Mouse (Mus musculus): ENCODE measurements around the gene Xylt1.

The Xylt1 gene

GRCm38 (mm10) chr7:117614851-117615250 lies 234.1 kb downstream of the Xylt1 start:
- no peak for DNase-seq (ENCODE audit: low spot score)

- DNase-seq (ENCODE audit: low spot score): no peak
Observed at GRCm38 (mm10) chr7:117616277-117616676, 235.5 kb downstream of the Xylt1 start.

- no peak for DNase-seq (ENCODE audit: low spot score)
Observed at GRCm38 (mm10) chr7:117618715-117619150, 238.0 kb downstream of the Xylt1 start.

- DNase-seq (ENCODE audit: low spot score): no peak
Observed at GRCm38 (mm10) chr7:117621566-117621965, 240.8 kb downstream of the Xylt1 start.

- no peak for DNase-seq (ENCODE audit: low spot score)
Observed at GRCm38 (mm10) chr7:117622769-117623168, 242.0 kb downstream of the Xylt1 start.

- no peak for DNase-seq (ENCODE audit: low spot score)
Observed at GRCm38 (mm10) chr7:117628791-117629190, 248.0 kb downstream of the Xylt1 start.

GRCm38 (mm10) chr7:117630657-117631056 lies 249.9 kb downstream of the Xylt1 start:
- no peak for DNase-seq (ENCODE audit: low spot score)

- DNase-seq (ENCODE audit: low spot score): no peak
Observed at GRCm38 (mm10) chr7:117635584-117635983, 254.8 kb downstream of the Xylt1 start.

GRCm38 (mm10) chr7:117636713-117637112 lies 255.9 kb downstream of the Xylt1 start:
- no peak for DNase-seq (ENCODE audit: low spot score)

GRCm38 (mm10) chr7:117637997-117638396 lies 257.2 kb downstream of the Xylt1 start:
- DNase-seq (ENCODE audit: low spot score): no peak

- no peak for DNase-seq (ENCODE audit: low spot score)
Observed at GRCm38 (mm10) chr7:117652637-117653036, 271.9 kb downstream of the Xylt1 start.

- no peak for DNase-seq (ENCODE audit: low spot score)
Observed at GRCm38 (mm10) chr7:117655732-117656131, 275.0 kb downstream of the Xylt1 start.

- no peak for DNase-seq (ENCODE audit: low spot score)
Observed at GRCm38 (mm10) chr7:117658180-117658579, 277.4 kb downstream of the Xylt1 start.

- no peak for DNase-seq (ENCODE audit: low spot score)
Observed at GRCm38 (mm10) chr7:117658739-117659138, 278.0 kb downstream of the Xylt1 start.

GRCm38 (mm10) chr7:117667286-117667685 lies 286.5 kb downstream of the Xylt1 start:
- no peak for DNase-seq (ENCODE audit: low spot score)

GRCm38 (mm10) chr7:117668226-117668625 lies 287.4 kb downstream of the Xylt1 start:
- no peak for DNase-seq (ENCODE audit: low spot score)

- DNase-seq (ENCODE audit: low spot score): no peak
Observed at GRCm38 (mm10) chr7:117672121-117672591, 291.4 kb downstream of the Xylt1 start.

GRCm38 (mm10) chr7:117686120-117686996 lies 305.6 kb downstream of the Xylt1 start:
- DNase-seq (ENCODE audit: low spot score): no peak

GRCm38 (mm10) chr7:117686997-117687302 lies 306.2 kb downstream of the Xylt1 start:
- DNase-seq (ENCODE audit: low spot score): no peak

GRCm38 (mm10) chr7:117695612-117696011 lies 314.8 kb downstream of the Xylt1 start:
- no peak for DNase-seq (ENCODE audit: low spot score)

GRCm38 (mm10) chr7:117697681-117698080 lies 316.9 kb downstream of the Xylt1 start:
- no peak for DNase-seq (ENCODE audit: low spot score)

- no peak for DNase-seq (ENCODE audit: low spot score)
Observed at GRCm38 (mm10) chr7:117698551-117699114, 317.9 kb downstream of the Xylt1 start.

GRCm38 (mm10) chr7:117699343-117699985 lies 318.7 kb downstream of the Xylt1 start:
- no peak for DNase-seq (ENCODE audit: low spot score)
